Mouse (Mus musculus) forebrain, embryonic 14.5 days (tissue): ENCODE data around the gene Gatc. TPM values are rescaled to one million over a fixed set of nuclear protein-coding genes. Genes with fewer than 3 reads are reported as not detected.
"Not testable (repeated sequence)": the region's sequence is repeated elsewhere in the genome, so short reads cannot be mapped to it uniquely, and the experiment has no call there.

ENCODE experiments used
- ATAC-seq: fragments of 200-750 bp; cut with Nextera tagmentation; 2 replicates; pipeline ENCODE4 v1.8.0; 2017; ENCODE audit warnings: mild to moderate bottlenecking, moderate library complexity
- DNase-seq: peaks from one replicate; pipeline ENCODE4 v3.0.0-alpha.2; 2015; ENCODE audit warnings: low spot score
- H3K27ac ChIP-seq: fragments of 300-500 bp; sonication (generic); 2 replicates; pipeline ENCODE4 v1.5.1; 2014; ENCODE audit warnings: low read depth, mild to moderate bottlenecking, control low read depth, low read length, moderate library complexity
- H3K27me3 ChIP-seq: fragments of 300-500 bp; sonication (generic); replicated peaks from 2 replicates; pipeline ENCODE4 v1.6.1; 2014; ENCODE audit warnings: low read length, control low read depth, mixed read lengths; ENCODE audit not compliant: control insufficient read depth, insufficient read depth
- H3K36me3 ChIP-seq: fragments of 300-500 bp; sonication (generic); 2 replicates; pipeline ENCODE4 v1.6.1; 2014; ENCODE audit warnings: low read length, control low read depth; ENCODE audit not compliant: control insufficient read depth, insufficient read depth
- H3K4me1 ChIP-seq: fragments of 300-500 bp; sonication (generic); 2 replicates; pipeline ENCODE4 v1.6.1; 2014; ENCODE audit warnings: antibody characterized with exemption, low read length, control low read depth; ENCODE audit not compliant: control insufficient read depth, insufficient read depth
- H3K4me2 ChIP-seq: fragments of 300-500 bp; sonication (generic); 2 replicates; pipeline ENCODE4 v1.6.1; 2014; ENCODE audit warnings: mild to moderate bottlenecking, control low read depth, low read length
- H3K4me3 ChIP-seq: fragments of 300-500 bp; sonication (generic); 2 replicates; pipeline ENCODE4 v1.5.1; 2014; ENCODE audit warnings: low read depth, low read length, control low read depth
- H3K9ac ChIP-seq: fragments of 300-500 bp; sonication (generic); 2 replicates; pipeline ENCODE4 v1.6.1; 2014; ENCODE audit warnings: mild to moderate bottlenecking, low read length, control low read depth, moderate library complexity
- H3K9me3 ChIP-seq: fragments of 300-500 bp; sonication (generic); replicated peaks from 2 replicates; pipeline ENCODE4 v1.6.1; 2016; ENCODE audit warnings: low read length, control low read depth, mixed read lengths; ENCODE audit not compliant: control insufficient read depth
- WGBS: fragments of 180-500 bp; shearing (Covaris S2); extraction: QIAGEN DNeasy Blood & Tissue Kit; methylation state at CpG from one replicate; pipeline ENCODE4 v1.1.7; 2014; 5-methylcytosine and 5-hydroxymethylcytosine counted together
- polyA plus RNA-seq: library from polyadenylated mRNA; unstranded; fragments of >200 nt; fragmentation: Nextera tagmentation; extraction: Ambion mirVana; gene quantifications from 2 replicates; pipeline ENCODE4 v1.2.1, GENCODE M21; 2014

Gatc gene
- polyA plus RNA-seq, 1 experiment from 2014 or later: 30.1 TPM

GRCm38 (mm10) chr5:115319004-115319940 is 21.7 kb downstream of the Gatc start:
- WGBS: under 1% methylated on average over 22 of the region's 22 CpGs
- ATAC-seq (peak; percentile 72), DNase-seq (peak; percentile 82)
- peaks cover 18% of the 10 kb centered on the region for H3K4me1 ChIP-seq
- peak overlapping the region; percentile 62 for H3K27ac ChIP-seq
- no peaks in the 10 kb centered on the region for H3K9me3 ChIP-seq
- no peaks in the 10 kb centered on the region for H3K36me3 ChIP-seq
- peak overlapping the region; percentile 79 for H3K4me2 ChIP-seq
- peak overlapping the region; percentile 56 for H3K9ac ChIP-seq
- peak overlapping the region; percentile 33 for H3K4me3 ChIP-seq
- H3K27me3 ChIP-seq: no peaks in the 10 kb centered on the region

- DNase-seq: peak; percentile 78
- no peaks in the 10 kb centered on the region for H3K27me3 ChIP-seq
- WGBS: 5% methylated on average over 10 of the region's 10 CpGs
- no peaks in the 10 kb centered on the region for H3K9me3 ChIP-seq
- H3K36me3 ChIP-seq: no peaks in the 10 kb centered on the region
- H3K9ac ChIP-seq: no peak overlapping the region
- peak overlapping the region; percentile 8 for H3K4me2 ChIP-seq
- H3K4me3 ChIP-seq: no peak overlapping the region
- H3K4me1 ChIP-seq: peaks cover 18% of the 10 kb centered on the region
- peak; percentile 71 for ATAC-seq
- peak overlapping the region; percentile 77 for H3K27ac ChIP-seq
Measured at GRCm38 (mm10) chr5:115317645-115318328, 23.2 kb downstream of the Gatc start.

DNA sequence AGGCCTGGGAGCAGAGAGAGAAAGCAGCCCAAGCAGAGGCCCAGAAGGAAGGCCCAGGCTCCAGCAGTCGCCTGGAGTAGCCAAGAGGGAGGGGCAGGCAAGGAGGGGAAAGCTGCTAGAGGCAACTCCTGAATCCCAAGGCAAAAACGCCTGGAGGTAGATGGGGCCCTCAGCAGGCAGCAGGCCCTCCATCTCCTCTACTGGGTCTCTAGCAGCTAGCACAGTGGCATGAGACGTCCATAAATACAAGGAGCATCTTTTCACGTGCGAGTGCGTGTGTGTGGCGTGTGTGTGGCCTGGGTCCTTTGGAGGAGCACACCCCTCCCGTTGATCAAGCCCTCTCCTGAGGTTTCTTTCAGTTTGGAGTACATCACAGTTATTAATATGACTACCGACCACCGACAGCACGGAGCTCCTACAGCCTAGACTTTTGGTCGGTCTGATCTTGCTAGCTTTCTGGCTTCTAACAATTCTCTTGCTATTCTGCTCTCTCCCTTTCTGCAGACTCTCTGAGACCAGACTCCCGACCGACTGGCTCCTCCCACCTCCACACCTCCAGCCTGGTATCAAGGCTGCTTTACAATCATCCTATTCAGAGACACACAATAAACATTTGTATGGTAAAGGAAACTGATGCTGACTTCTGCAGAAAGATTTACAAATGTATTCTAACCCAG is 23.9 kb downstream of the Gatc start:
- peak overlapping the region; percentile 47 for H3K9ac ChIP-seq
- H3K9me3 ChIP-seq: no peaks in the 10 kb centered on the region
- H3K4me1 ChIP-seq: peaks cover 18% of the 10 kb centered on the region
- H3K36me3 ChIP-seq: no peaks in the 10 kb centered on the region
- peak overlapping the region; percentile 77 for H3K27ac ChIP-seq
- H3K4me3 ChIP-seq: no peak overlapping the region
- H3K27me3 ChIP-seq: no peaks in the 10 kb centered on the region
- peak; percentile 49; the same call in 1 of the 2 replicates for ATAC-seq
- peak; percentile 36 for DNase-seq
- WGBS: 2% methylated on average over 14 of the region's 14 CpGs
- peak overlapping the region; percentile 24 for H3K4me2 ChIP-seq

- Histone ChIP-seq H3K27me3 (no peaks in the 10 kb centered on the region), H3K9ac (no peak overlapping the region), H3K4me1 (peaks cover 18% of the 10 kb centered on the region), H3K27ac (no peak overlapping the region), H3K36me3 (no peaks in the 10 kb centered on the region), H3K4me3 (no peak overlapping the region), H3K4me2 (no peak overlapping the region), H3K9me3 (no peaks in the 10 kb centered on the region)
- ATAC-seq (no peak), DNase-seq (no peak)
- 47% methylated on average over 5 of the region's 5 CpGs for WGBS
Measured at GRCm38 (mm10) chr5:115313668-115313943, 27.4 kb downstream of the Gatc start.

DNA sequence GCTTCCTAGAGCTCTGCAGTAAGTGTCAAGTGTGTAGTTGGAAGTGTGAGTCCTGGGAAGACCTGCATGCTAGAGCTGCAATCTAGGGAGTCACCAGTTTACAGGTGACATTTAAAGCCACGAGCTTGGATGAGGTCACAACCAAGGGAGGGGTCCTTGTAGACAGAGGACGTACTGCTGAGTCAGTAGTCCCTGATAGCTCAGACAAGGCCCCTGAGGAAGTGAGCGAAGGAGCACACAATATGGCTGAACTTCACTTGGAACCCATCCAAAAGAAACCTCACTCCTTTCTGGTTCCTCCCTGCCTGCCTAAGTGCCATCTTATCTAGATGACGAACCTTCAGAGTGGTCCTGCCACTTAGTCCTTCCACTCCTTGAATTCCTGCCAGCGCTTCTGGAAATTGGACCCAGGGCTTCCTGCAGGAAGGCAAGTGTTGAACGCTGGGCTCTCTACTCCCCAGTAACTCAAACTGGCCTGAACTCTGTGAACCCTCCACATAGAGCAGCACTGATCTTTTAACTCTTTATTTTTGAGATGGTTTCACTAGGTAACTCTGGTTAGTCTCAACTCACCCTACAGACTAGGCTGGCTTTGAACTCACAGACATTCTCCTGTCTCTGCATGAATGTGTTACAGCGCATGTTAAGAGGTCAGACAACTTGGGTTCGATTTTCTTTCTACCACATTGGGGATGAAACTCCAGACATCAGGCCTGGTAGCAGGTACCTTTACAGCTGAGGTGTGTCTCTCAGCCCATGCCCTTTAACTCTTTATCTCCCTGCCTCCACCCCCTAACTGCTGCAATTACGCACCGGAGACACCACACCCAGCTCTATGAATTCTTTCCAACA is 27.9 kb downstream of the Gatc start:
- H3K4me2 ChIP-seq: no peak overlapping the region
- H3K9me3 ChIP-seq: no peaks in the 10 kb centered on the region
- no peak overlapping the region for H3K27ac ChIP-seq
- H3K27me3 ChIP-seq: no peaks in the 10 kb centered on the region
- H3K4me1 ChIP-seq: peaks cover 15% of the 10 kb centered on the region
- no peak for ATAC-seq
- H3K36me3 ChIP-seq: no peaks in the 10 kb centered on the region
- whole genome bisulfite sequencing: 78% methylated on average over 10 of the region's 10 CpGs
- DNase-seq: no peak
- no peak overlapping the region for H3K4me3 ChIP-seq
- H3K9ac ChIP-seq: no peak overlapping the region

- Histone ChIP-seq H3K9me3 (no peaks in the 10 kb centered on the region), H3K36me3 (no peaks in the 10 kb centered on the region), H3K27me3 (no peaks in the 10 kb centered on the region), H3K4me2 (no peak overlapping the region), H3K27ac (no peak overlapping the region), H3K9ac (no peak overlapping the region), H3K4me3 (no peak overlapping the region), H3K4me1 (peaks cover 8% of the 10 kb centered on the region)
- no peak for ATAC-seq
- no peak for DNase-seq
- 79% methylated on average over 4 of the region's 4 CpGs for WGBS
Measured at GRCm38 (mm10) chr5:115312354-115312753, 28.6 kb downstream of the Gatc start.

GRCm38 (mm10) chr5:115302190-115302589 is 38.8 kb downstream of the Gatc start:
- H3K36me3 ChIP-seq: peaks cover 19% of the 10 kb centered on the region
- not testable (repeated sequence) for H3K4me2 ChIP-seq, H3K9me3 ChIP-seq, H3K27ac ChIP-seq, DNase-seq, H3K4me3 ChIP-seq, H3K27me3 ChIP-seq, ATAC-seq
- H3K9ac ChIP-seq: 0 out of 2 replicates have a peak overlapping the region, but pooled peaks have one; percentile 58
- WGBS: 84% methylated on average over 3 of the region's 7 CpGs
- peaks cover 18% of the 10 kb centered on the region for H3K4me1 ChIP-seq

DNA sequence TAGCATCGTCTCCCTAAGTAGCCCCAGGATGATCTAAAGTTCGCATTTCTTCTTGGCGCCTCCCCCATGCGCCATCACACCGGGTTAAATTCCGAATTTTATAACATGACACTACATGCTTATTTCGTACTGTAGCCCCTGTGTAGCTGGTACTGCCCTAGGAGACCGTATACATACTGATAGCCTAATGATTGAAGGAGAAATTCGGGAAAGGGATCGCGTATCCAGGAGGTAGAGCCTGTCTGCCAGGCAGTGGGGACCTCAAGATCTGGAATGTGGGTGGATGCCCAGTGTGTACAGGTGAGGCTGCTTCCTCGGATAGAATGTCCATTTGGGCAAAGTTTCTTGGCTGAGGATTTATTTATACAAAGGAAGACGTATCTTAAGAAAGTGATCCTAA is 39.4 kb downstream of the Gatc start:
- DNase-seq (no peak), ATAC-seq (no peak)
- no peaks in the 10 kb centered on the region for H3K9me3 ChIP-seq
- H3K4me1 ChIP-seq: peaks cover 18% of the 10 kb centered on the region
- peak overlapping the region; percentile 89 for H3K4me2 ChIP-seq
- no peaks in the 10 kb centered on the region for H3K27me3 ChIP-seq
- peaks cover 25% of the 10 kb centered on the region for H3K36me3 ChIP-seq
- peak overlapping the region; percentile 87 for H3K4me3 ChIP-seq
- WGBS: 30% methylated on average over 13 of the region's 13 CpGs
- H3K27ac ChIP-seq: no peak overlapping the region
- peak overlapping the region; percentile 58 for H3K9ac ChIP-seq
